31 mouse cellular contexts compared by ENCODE assay signal in genomic region chr6:52837792-52838191, GRCm38 (mm10).
DNase-seq lines count a peak whose midpoint lies in the region; ATAC-seq lines count a peak whose summit lies in the region.
"Had no signal": no experiment of that assay in that cellular context is flagged by ENCODE, and none has a peak within 500 bp of the region (broad histone marks: within the 10 kb centered on the region; RNA-seq: fewer than 3 reads in every experiment).

No protein-coding gene starts in this region.

- no peak for DNase-seq in kidney, postnatal 4 days
- DNase-seq in ES-CJ7 (ENCODE audit: low read depth, low spot score) (peak; percentile 35), R1 (ENCODE audit: low read depth, low spot score) (peak; percentile 72)
- DNase-seq in frontal cortex, postnatal 10 days (ENCODE audit: low spot score in 2 of 2), result no peak
- DNase-seq in adrenal gland, adult 18-20 months (ENCODE audit: low spot score in 2 of 2), result no peak
- DNase-seq in right cerebral cortex, postnatal 36 days (ENCODE audit: low spot score in 2 of 2), result no peak
- DNase-seq: adrenal gland, postnatal 10 days; cerebellum, adult 2 months; gastrocnemius, postnatal 36 days; heart, adult 2 months; heart, postnatal 36 days; kidney, adult 9 months; kidney, postnatal 36 days; layer of hippocampus, adult 9-11 months; right cerebral cortex, postnatal 4 days; thymus, postnatal 25 days had no signal

- H3K27ac ChIP-seq in kidney, embryonic 16.5 days (ENCODE audit: low read length), result no peak overlapping the region
- H3K27ac ChIP-seq in limb, embryonic 12.5 days, result peak overlapping the region; percentile 47
- H3K27ac ChIP-seq: embryonic facial prominence, embryonic 10.5 days; forebrain, embryonic 15.5 days; heart, adult 2 months; heart, embryonic 15.5 days; hindbrain, embryonic 15.5 days; intestine, embryonic 15.5 days; left cerebral cortex, adult 2 months; liver, embryonic 14.5 days; lung, embryonic 15.5 days; midbrain, embryonic 13.5 days; neural tube, embryonic 13.5 days had no signal

- 0 out of 2 replicates have a peak, but pooled peaks have one; percentile 31 for ATAC-seq in kidney, embryonic 16.5 days (ENCODE audit: low FRiP score, low TSS enrichment)
- no peak for ATAC-seq in limb, embryonic 12.5 days (ENCODE audit: insufficient number of reproducible peaks, insufficient read depth, low FRiP score, low TSS enrichment, low read depth)
- ATAC-seq: activated CD4-positive, CD25-positive, alpha-beta regulatory T cell, adult 4 months had no signal

- H3K36me3 ChIP-seq in kidney, embryonic 16.5 days (ENCODE audit: insufficient read depth, low read length), result no peaks in the 10 kb centered on the region
- no peaks in the 10 kb centered on the region for H3K36me3 ChIP-seq in limb, embryonic 12.5 days
- H3K36me3 ChIP-seq: embryonic facial prominence, embryonic 10.5 days; forebrain, embryonic 15.5 days; heart, embryonic 15.5 days; hindbrain, embryonic 15.5 days; intestine, embryonic 15.5 days; limb, embryonic 15.5 days; lung, embryonic 15.5 days; midbrain, embryonic 13.5 days; neural tube, embryonic 13.5 days had no signal

- H3K27me3 ChIP-seq in kidney, embryonic 16.5 days (ENCODE audit: insufficient read depth, low read length), result peaks cover 6% of the 10 kb centered on the region
- peaks cover 5% of the 10 kb centered on the region for H3K27me3 ChIP-seq in limb, embryonic 12.5 days
- H3K27me3 ChIP-seq: heart, embryonic 15.5 days; hindbrain, embryonic 15.5 days; intestine, embryonic 15.5 days; limb, embryonic 15.5 days; lung, embryonic 15.5 days; Patski had no signal

- no peak overlapping the region for H3K4me3 ChIP-seq in kidney, embryonic 16.5 days (ENCODE audit: low read length)
- no peak overlapping the region for H3K4me3 ChIP-seq in limb, embryonic 12.5 days (replicated peaks)
- H3K4me3 ChIP-seq: embryonic facial prominence, embryonic 10.5 days; forebrain, embryonic 15.5 days; heart, adult 2 months; heart, embryonic 15.5 days; hindbrain, embryonic 15.5 days; intestine, embryonic 15.5 days; left cerebral cortex, adult 2 months; limb, embryonic 15.5 days; lung, embryonic 15.5 days; midbrain, embryonic 13.5 days; neural tube, embryonic 13.5 days had no signal

- 37% methylated on average over 4 of the region's 4 CpGs for WGBS in kidney, embryonic 16.5 days
- 13% methylated on average over 4 of the region's 4 CpGs for WGBS in limb, embryonic 12.5 days

- peaks cover 27% of the 10 kb centered on the region for H3K4me1 ChIP-seq in kidney, embryonic 16.5 days (ENCODE audit: insufficient read depth, low read length)
- peaks cover 71% of the 10 kb centered on the region for H3K4me1 ChIP-seq in limb, embryonic 12.5 days (replicated peaks)

- no peak overlapping the region for H3K9ac ChIP-seq in kidney, embryonic 16.5 days (replicated peaks; ENCODE audit: low read length)
- H3K9ac ChIP-seq in limb, embryonic 12.5 days (replicated peaks), result no peak overlapping the region
- H3K9ac ChIP-seq: forebrain, embryonic 15.5 days; heart, embryonic 15.5 days; hindbrain, embryonic 15.5 days; intestine, embryonic 15.5 days; limb, embryonic 15.5 days; liver, embryonic 14.5 days; lung, embryonic 15.5 days; midbrain, embryonic 13.5 days; neural tube, embryonic 13.5 days had no signal

- H3K4me2 ChIP-seq in kidney, embryonic 16.5 days (replicated peaks; ENCODE audit: low read depth, low read length), result 0 out of 2 replicates have a peak overlapping the region, but pooled peaks have one; percentile 10
- 0 out of 2 replicates have a peak overlapping the region, but pooled peaks have one; percentile 16 for H3K4me2 ChIP-seq in limb, embryonic 12.5 days
- H3K4me2 ChIP-seq: forebrain, embryonic 15.5 days; hindbrain, embryonic 15.5 days; intestine, embryonic 15.5 days; lung, embryonic 15.5 days; midbrain, embryonic 13.5 days; neural tube, embryonic 13.5 days had no signal

- H3K9me3 ChIP-seq in kidney, embryonic 16.5 days (ENCODE audit: low read length), result no peaks in the 10 kb centered on the region
- no peaks in the 10 kb centered on the region for H3K9me3 ChIP-seq in limb, embryonic 12.5 days
- H3K9me3 ChIP-seq: embryonic facial prominence, embryonic 10.5 days; forebrain, embryonic 15.5 days; heart, embryonic 15.5 days; hindbrain, embryonic 15.5 days; intestine, embryonic 15.5 days; limb, embryonic 15.5 days; lung, embryonic 15.5 days; midbrain, embryonic 13.5 days; neural tube, embryonic 13.5 days had no signal

Comparison
In these comparisons a context has a peak if more than half of its experiments do, and no peak if none do; other contexts are left out.
1. DNase-seq: peak in ES-CJ7 (single experiment) and R1 (single experiment); none in kidney, postnatal 4 days (0 of 2), frontal cortex, postnatal 10 days (0 of 2), adrenal gland, adult 18-20 months (0 of 2) and right cerebral cortex, postnatal 36 days (0 of 2).